Mouse (Mus musculus): ENCODE measurements around the gene Rpl31. TPM values are rescaled to one million over a fixed set of nuclear protein-coding genes. Genes with fewer than 3 reads are reported as not detected.
A peak's percentile ranks its signal among the peaks of the same experiment; 100 is the strongest.

Rpl31 gene
- total RNA-seq, 1 experiment = 1,395 TPM

DNA sequence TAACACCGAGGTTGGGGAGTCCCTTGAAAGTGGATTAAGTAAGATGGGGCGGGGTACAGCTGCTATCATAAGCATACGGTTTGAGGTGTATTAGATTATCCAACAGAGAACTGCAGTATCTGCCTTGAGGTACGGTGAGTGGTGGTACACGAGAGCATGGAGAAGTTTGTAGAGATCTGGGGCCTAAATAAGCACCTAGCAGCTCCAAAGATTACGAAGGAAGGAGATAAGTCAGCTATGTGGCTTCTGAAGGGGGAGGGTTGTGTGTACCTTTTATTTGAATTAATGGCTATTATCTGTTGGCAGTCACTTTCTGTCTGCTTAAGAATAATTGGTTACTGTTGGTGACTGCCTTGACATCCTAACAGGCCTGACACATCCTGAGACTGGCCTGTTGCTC is 2.8 kb downstream of the Rpl31 start:
- TF ChIP-seq CHD2 (IDR thresholded peaks at IDR 0.05; ENCODE audit: low read depth, low read length) (no peak), MAFK (IDR thresholded peaks at IDR 0.05; ENCODE audit: insufficient read depth, low read depth, low read length) (no peak), HCFC1 (IDR thresholded peaks at IDR 0.05; ENCODE audit: borderline replicate concordance, insufficient read depth, low read length) (no peak), ZC3H11A (IDR thresholded peaks at IDR 0.05; ENCODE audit: borderline replicate concordance, low read depth, low read length) (no peak), ZNF384 (IDR thresholded peaks at IDR 0.05; ENCODE audit: low read depth, low read length) (no peak)
- DNase-seq (ENCODE audit: low read depth, low spot score) = no peak
- no peaks in the 10 kb centered on the region for H3K9me3 ChIP-seq (ENCODE audit: control insufficient read depth, insufficient read depth, low read depth, low read length)
- H3K27ac ChIP-seq (ENCODE audit: insufficient read depth, low read depth, low read length, poor library complexity, severe bottlenecking) = no peak overlapping the region; the same call in 1 of the 2 replicates
- in situ Hi-C loops (cut with MboI; ENCODE audit: low sequenced_read_pairs in 2 of 2, unreplicated experiment in 2 of 2) = no loop called here
- H3K36me3 ChIP-seq (ENCODE audit: control insufficient read depth, insufficient read depth, low read length, poor library complexity, severe bottlenecking) = peaks cover 42% of the 10 kb centered on the region
- H3K4me3 ChIP-seq (ENCODE audit: insufficient read depth in 1 of 2, low read depth in 1 of 2, low read length in 2 of 2, poor library complexity in 1 of 2, severe bottlenecking in 1 of 2) = peak overlapping the region in 1 of 2 experiments; percentile 99; a peak in 1 of 4 replicates
- H3K9ac ChIP-seq (ENCODE audit: insufficient read depth, low read depth, low read length, poor library complexity, severe bottlenecking) = peak overlapping the region; percentile 100; the same call in 1 of the 2 replicates
- H3K4me1 ChIP-seq (ENCODE audit: control insufficient read depth in 2 of 2, insufficient read depth in 2 of 2, low read length in 2 of 2, poor library complexity in 1 of 2) = peaks cover 2 to 4% of the 10 kb centered on the region in 2 experiments; a peak in 1 of 4 replicates

DNA sequence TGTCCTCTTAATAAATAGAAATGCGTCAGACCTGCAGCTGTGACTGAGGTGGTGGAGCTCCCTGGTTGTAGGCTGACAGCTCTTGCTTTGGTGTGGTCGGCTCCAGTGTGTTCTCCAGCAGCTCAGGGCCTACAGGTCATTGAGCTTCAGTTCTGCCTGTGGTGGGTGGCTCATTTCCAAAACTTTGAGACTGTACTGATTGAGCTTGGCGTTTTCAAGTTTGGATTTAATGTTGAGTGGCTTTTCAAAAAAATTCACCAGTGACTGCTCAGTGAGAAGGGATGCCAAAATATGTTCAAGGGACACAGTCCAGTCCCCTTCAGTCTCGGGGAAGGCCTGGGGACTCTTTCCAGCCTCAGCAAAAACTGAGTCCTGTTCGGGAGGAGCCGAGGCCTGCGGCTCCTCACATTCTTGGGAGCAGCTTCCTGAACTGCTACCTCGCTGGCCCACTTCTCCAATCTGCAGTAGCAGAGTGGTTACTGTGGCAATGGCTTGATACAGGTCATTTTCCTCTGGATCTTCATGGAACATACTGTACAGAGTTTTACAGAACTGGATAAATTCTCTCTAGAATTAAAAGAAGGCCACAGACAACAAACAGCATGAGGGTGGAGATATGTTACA is 4.7 kb downstream of the Rpl31 start:
- Histone ChIP-seq H3K9me3 (ENCODE audit: control insufficient read depth, insufficient read depth, low read depth, low read length) (no peaks in the 10 kb centered on the region), H3K4me1 (ENCODE audit: control insufficient read depth in 2 of 2, insufficient read depth in 2 of 2, low read length in 2 of 2, poor library complexity in 1 of 2) (peaks cover 0 to 2% of the 10 kb centered on the region in 2 experiments; a peak in 1 of 4 replicates), H3K27ac (ENCODE audit: insufficient read depth, low read depth, low read length, poor library complexity, severe bottlenecking) (no peak overlapping the region), H3K4me3 (ENCODE audit: insufficient read depth in 1 of 2, low read depth in 1 of 2, low read length in 2 of 2, poor library complexity in 1 of 2, severe bottlenecking in 1 of 2) (no peak overlapping the region), H3K36me3 (ENCODE audit: control insufficient read depth, insufficient read depth, low read length, poor library complexity, severe bottlenecking) (peaks cover 42% of the 10 kb centered on the region), H3K9ac (ENCODE audit: insufficient read depth, low read depth, low read length, poor library complexity, severe bottlenecking) (no peak overlapping the region)
- DNase-seq (ENCODE audit: low read depth, low spot score) = no peak
- in situ Hi-C loops (cut with MboI; ENCODE audit: low sequenced_read_pairs in 2 of 2, unreplicated experiment in 2 of 2) = no loop called here
- no peak for TF ChIP-seq ZNF384 (IDR thresholded peaks at IDR 0.05; ENCODE audit: low read depth, low read length)
- TF ChIP-seq ZC3H11A (IDR thresholded peaks at IDR 0.05; ENCODE audit: borderline replicate concordance, low read depth, low read length) = no peak
- TF ChIP-seq CHD2 (IDR thresholded peaks at IDR 0.05; ENCODE audit: low read depth, low read length) = no peak
- TF ChIP-seq HCFC1 (IDR thresholded peaks at IDR 0.05; ENCODE audit: borderline replicate concordance, insufficient read depth, low read length) = no peak
- TF ChIP-seq MAFK (IDR thresholded peaks at IDR 0.05; ENCODE audit: insufficient read depth, low read depth, low read length) = no peak

DNA sequence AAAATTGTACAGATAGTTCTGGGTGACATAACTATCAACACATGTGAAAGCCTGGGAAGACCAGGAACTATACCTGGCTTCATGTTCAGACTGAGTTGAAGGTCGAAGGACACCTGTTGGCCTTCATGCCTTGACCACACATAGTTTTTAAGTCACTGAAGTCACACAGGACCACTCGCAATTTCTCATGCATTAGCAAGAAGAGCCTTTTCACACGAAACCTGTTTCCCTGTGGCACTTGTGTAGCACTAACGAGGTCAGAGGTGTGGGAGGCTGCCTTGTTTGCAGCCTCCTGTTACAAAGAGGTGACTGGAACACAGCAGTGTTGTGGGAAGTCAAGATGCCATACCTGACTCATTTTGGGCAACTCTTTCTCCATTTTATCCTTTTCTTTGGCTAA is 5.7 kb downstream of the Rpl31 start:
- no peak overlapping the region for H3K4me3 ChIP-seq (ENCODE audit: insufficient read depth in 1 of 2, low read depth in 1 of 2, low read length in 2 of 2, poor library complexity in 1 of 2, severe bottlenecking in 1 of 2)
- TF ChIP-seq CHD2 (IDR thresholded peaks at IDR 0.05; ENCODE audit: low read depth, low read length) = no peak
- no peak for TF ChIP-seq ZNF384 (IDR thresholded peaks at IDR 0.05; ENCODE audit: low read depth, low read length)
- TF ChIP-seq ZC3H11A (IDR thresholded peaks at IDR 0.05; ENCODE audit: borderline replicate concordance, low read depth, low read length) = no peak
- no peak for TF ChIP-seq HCFC1 (IDR thresholded peaks at IDR 0.05; ENCODE audit: borderline replicate concordance, insufficient read depth, low read length)
- no peak for TF ChIP-seq MAFK (IDR thresholded peaks at IDR 0.05; ENCODE audit: insufficient read depth, low read depth, low read length)
- in situ Hi-C loops (cut with MboI; ENCODE audit: low sequenced_read_pairs in 2 of 2, unreplicated experiment in 2 of 2) = no loop called here
- DNase-seq (ENCODE audit: low read depth, low spot score) = no peak
- no peak overlapping the region for H3K9ac ChIP-seq (ENCODE audit: insufficient read depth, low read depth, low read length, poor library complexity, severe bottlenecking)
- no peaks in the 10 kb centered on the region for H3K9me3 ChIP-seq (ENCODE audit: control insufficient read depth, insufficient read depth, low read depth, low read length)
- H3K4me1 ChIP-seq (ENCODE audit: control insufficient read depth in 2 of 2, insufficient read depth in 2 of 2, low read length in 2 of 2, poor library complexity in 1 of 2) = peaks cover 0 to 2% of the 10 kb centered on the region in 2 experiments; a peak in 1 of 4 replicates
- H3K27ac ChIP-seq (ENCODE audit: insufficient read depth, low read depth, low read length, poor library complexity, severe bottlenecking) = no peak overlapping the region
- peaks cover 37% of the 10 kb centered on the region for H3K36me3 ChIP-seq (ENCODE audit: control insufficient read depth, insufficient read depth, low read length, poor library complexity, severe bottlenecking)

- no peak for DNase-seq (ENCODE audit: low read depth, low spot score)
- Histone ChIP-seq H3K9ac (ENCODE audit: insufficient read depth, low read depth, low read length, poor library complexity, severe bottlenecking) (no peak overlapping the region), H3K36me3 (ENCODE audit: control insufficient read depth, insufficient read depth, low read length, poor library complexity, severe bottlenecking) (peaks cover 30% of the 10 kb centered on the region), H3K27ac (ENCODE audit: insufficient read depth, low read depth, low read length, poor library complexity, severe bottlenecking) (no peak overlapping the region), H3K9me3 (ENCODE audit: control insufficient read depth, insufficient read depth, low read depth, low read length) (no peaks in the 10 kb centered on the region), H3K4me1 (ENCODE audit: control insufficient read depth in 2 of 2, insufficient read depth in 2 of 2, low read length in 2 of 2, poor library complexity in 1 of 2) (peaks cover 0 to 2% of the 10 kb centered on the region in 2 experiments; a peak in 1 of 4 replicates), H3K4me3 (ENCODE audit: insufficient read depth in 1 of 2, low read depth in 1 of 2, low read length in 2 of 2, poor library complexity in 1 of 2, severe bottlenecking in 1 of 2) (no peak overlapping the region)
- TF ChIP-seq MAFK (IDR thresholded peaks at IDR 0.05; ENCODE audit: insufficient read depth, low read depth, low read length) = no peak
- no peak for TF ChIP-seq CHD2 (IDR thresholded peaks at IDR 0.05; ENCODE audit: low read depth, low read length)
- TF ChIP-seq ZNF384 (IDR thresholded peaks at IDR 0.05; ENCODE audit: low read depth, low read length) = no peak
- TF ChIP-seq HCFC1 (IDR thresholded peaks at IDR 0.05; ENCODE audit: borderline replicate concordance, insufficient read depth, low read length) = no peak
- no peak for TF ChIP-seq ZC3H11A (IDR thresholded peaks at IDR 0.05; ENCODE audit: borderline replicate concordance, low read depth, low read length)
- in situ Hi-C loops (cut with MboI; ENCODE audit: low sequenced_read_pairs in 2 of 2, unreplicated experiment in 2 of 2) = no loop called here
Measured at GRCm38 (mm10) chr1:39374231-39374809, 6.7 kb downstream of the Rpl31 start.
